Mouse (Mus musculus): ENCODE data around the gene Dnaic1. TPM values are rescaled to one million over a fixed set of nuclear protein-coding genes. Genes with fewer than 3 reads are reported as not detected.

Gene Dnaic1
- polyA plus RNA-seq, 1 experiment, result not detected

GRCm38 (mm10) chr4:41658566-41659384 is 89.2 kb downstream of the Dnaic1 start:
- H3K4me3 ChIP-seq (ENCODE audit: insufficient read depth, low read length), result no peak overlapping the region
- no peaks in the 10 kb centered on the region for H3K4me1 ChIP-seq (ENCODE audit: control insufficient read depth, insufficient read depth, low read length)
- no peak overlapping the region for H3K27ac ChIP-seq (ENCODE audit: insufficient read depth, low read depth, low read length)
- TF ChIP-seq POLR2A (IDR thresholded peaks at IDR 0.05; ENCODE audit: borderline replicate concordance, low read depth, low read length) (no peak), CTCF (IDR thresholded peaks at IDR 0.05; ENCODE audit: low read depth, low read length) (no peak)

- H3K4me3 ChIP-seq (ENCODE audit: insufficient read depth, low read length), result no peak overlapping the region
- H3K4me1 ChIP-seq (ENCODE audit: control insufficient read depth, insufficient read depth, low read length), result no peaks in the 10 kb centered on the region
- TF ChIP-seq POLR2A (IDR thresholded peaks at IDR 0.05; ENCODE audit: borderline replicate concordance, low read depth, low read length), result no peak
- TF ChIP-seq CTCF (IDR thresholded peaks at IDR 0.05; ENCODE audit: low read depth, low read length), result no peak
- no peak overlapping the region for H3K27ac ChIP-seq (ENCODE audit: insufficient read depth, low read depth, low read length)
These were observed 90.0 kb downstream of the Dnaic1 start for GRCm38 (mm10) chr4:41659556-41659955.

GRCm38 (mm10) chr4:41660851-41661430 is 91.4 kb downstream of the Dnaic1 start:
- TF ChIP-seq POLR2A (IDR thresholded peaks at IDR 0.05; ENCODE audit: borderline replicate concordance, low read depth, low read length) (no peak), CTCF (IDR thresholded peaks at IDR 0.05; ENCODE audit: low read depth, low read length) (no peak)
- no peak overlapping the region for H3K4me3 ChIP-seq (ENCODE audit: insufficient read depth, low read length)
- no peak overlapping the region for H3K27ac ChIP-seq (ENCODE audit: insufficient read depth, low read depth, low read length)

GRCm38 (mm10) chr4:41662723-41663122 is 93.1 kb downstream of the Dnaic1 start:
- no peak for TF ChIP-seq POLR2A (IDR thresholded peaks at IDR 0.05; ENCODE audit: borderline replicate concordance, low read depth, low read length)
- no peak for TF ChIP-seq CTCF (IDR thresholded peaks at IDR 0.05; ENCODE audit: low read depth, low read length)
- H3K27ac ChIP-seq (ENCODE audit: insufficient read depth, low read depth, low read length), result no peak overlapping the region
- no peaks in the 10 kb centered on the region for H3K4me1 ChIP-seq (ENCODE audit: control insufficient read depth, insufficient read depth, low read length)
- H3K4me3 ChIP-seq (ENCODE audit: insufficient read depth, low read length), result no peak overlapping the region

More at GRCm38 (mm10) chr4:41660851-41661430, 91.4 kb downstream of the Dnaic1 start:
- H3K4me1 ChIP-seq (ENCODE audit: control insufficient read depth, insufficient read depth, low read length), result no peaks in the 10 kb centered on the region

- Histone ChIP-seq H3K27ac (ENCODE audit: insufficient read depth, low read depth, low read length) (no peak overlapping the region), H3K4me1 (ENCODE audit: control insufficient read depth, insufficient read depth, low read length) (no peaks in the 10 kb centered on the region), H3K4me3 (ENCODE audit: insufficient read depth, low read length) (no peak overlapping the region)
- TF ChIP-seq POLR2A (IDR thresholded peaks at IDR 0.05; ENCODE audit: borderline replicate concordance, low read depth, low read length) (no peak), CTCF (IDR thresholded peaks at IDR 0.05; ENCODE audit: low read depth, low read length) (no peak)
These were observed 94.0 kb downstream of the Dnaic1 start for GRCm38 (mm10) chr4:41663614-41664013.

- TF ChIP-seq POLR2A (IDR thresholded peaks at IDR 0.05; ENCODE audit: borderline replicate concordance, low read depth, low read length), result no peak
- no peak for TF ChIP-seq CTCF (IDR thresholded peaks at IDR 0.05; ENCODE audit: low read depth, low read length)
- Histone ChIP-seq H3K27ac (ENCODE audit: insufficient read depth, low read depth, low read length) (no peak overlapping the region), H3K4me1 (ENCODE audit: control insufficient read depth, insufficient read depth, low read length) (no peaks in the 10 kb centered on the region), H3K4me3 (ENCODE audit: insufficient read depth, low read length) (no peak overlapping the region)
These were observed 95.0 kb downstream of the Dnaic1 start for GRCm38 (mm10) chr4:41664533-41664932.

GRCm38 (mm10) chr4:41665009-41665675 is 95.6 kb downstream of the Dnaic1 start:
- no peak overlapping the region for H3K4me3 ChIP-seq (ENCODE audit: insufficient read depth, low read length)
- TF ChIP-seq CTCF (IDR thresholded peaks at IDR 0.05; ENCODE audit: low read depth, low read length), result no peak
- no peak for TF ChIP-seq POLR2A (IDR thresholded peaks at IDR 0.05; ENCODE audit: borderline replicate concordance, low read depth, low read length)
- H3K4me1 ChIP-seq (ENCODE audit: control insufficient read depth, insufficient read depth, low read length), result no peaks in the 10 kb centered on the region
- no peak overlapping the region for H3K27ac ChIP-seq (ENCODE audit: insufficient read depth, low read depth, low read length)

- Histone ChIP-seq H3K4me1 (ENCODE audit: control insufficient read depth, insufficient read depth, low read length) (no peaks in the 10 kb centered on the region), H3K4me3 (ENCODE audit: insufficient read depth, low read length) (no peak overlapping the region), H3K27ac (ENCODE audit: insufficient read depth, low read depth, low read length) (no peak overlapping the region)
- no peak for TF ChIP-seq POLR2A (IDR thresholded peaks at IDR 0.05; ENCODE audit: borderline replicate concordance, low read depth, low read length)
- no peak for TF ChIP-seq CTCF (IDR thresholded peaks at IDR 0.05; ENCODE audit: low read depth, low read length)
These were observed 97.1 kb downstream of the Dnaic1 start for GRCm38 (mm10) chr4:41666646-41667045.

GRCm38 (mm10) chr4:41670836-41671235 is 101.3 kb downstream of the Dnaic1 start:
- H3K4me1 ChIP-seq (ENCODE audit: control insufficient read depth, insufficient read depth, low read length), result no peaks in the 10 kb centered on the region
- TF ChIP-seq CTCF (IDR thresholded peaks at IDR 0.05; ENCODE audit: low read depth, low read length) (no peak), POLR2A (IDR thresholded peaks at IDR 0.05; ENCODE audit: borderline replicate concordance, low read depth, low read length) (no peak)
- no peak overlapping the region for H3K27ac ChIP-seq (ENCODE audit: insufficient read depth, low read depth, low read length)
- H3K4me3 ChIP-seq (ENCODE audit: insufficient read depth, low read length), result no peak overlapping the region

- H3K27ac ChIP-seq (ENCODE audit: insufficient read depth, low read depth, low read length), result no peak overlapping the region
- TF ChIP-seq CTCF (IDR thresholded peaks at IDR 0.05; ENCODE audit: low read depth, low read length) (no peak), POLR2A (IDR thresholded peaks at IDR 0.05; ENCODE audit: borderline replicate concordance, low read depth, low read length) (no peak)
- H3K4me1 ChIP-seq (ENCODE audit: control insufficient read depth, insufficient read depth, low read length), result no peaks in the 10 kb centered on the region
- H3K4me3 ChIP-seq (ENCODE audit: insufficient read depth, low read length), result no peak overlapping the region
These were observed 101.9 kb downstream of the Dnaic1 start for GRCm38 (mm10) chr4:41671500-41671899.

Measured in bone marrow macrophage, adult 2 months (primary cell).